Mouse (Mus musculus): Measurements from ENCODE around the gene Ormdl2.
"Not testable (repeated sequence)": the region's sequence is repeated elsewhere in the genome, so short reads cannot be mapped to it uniquely, and the experiment has no call there.

DNA sequence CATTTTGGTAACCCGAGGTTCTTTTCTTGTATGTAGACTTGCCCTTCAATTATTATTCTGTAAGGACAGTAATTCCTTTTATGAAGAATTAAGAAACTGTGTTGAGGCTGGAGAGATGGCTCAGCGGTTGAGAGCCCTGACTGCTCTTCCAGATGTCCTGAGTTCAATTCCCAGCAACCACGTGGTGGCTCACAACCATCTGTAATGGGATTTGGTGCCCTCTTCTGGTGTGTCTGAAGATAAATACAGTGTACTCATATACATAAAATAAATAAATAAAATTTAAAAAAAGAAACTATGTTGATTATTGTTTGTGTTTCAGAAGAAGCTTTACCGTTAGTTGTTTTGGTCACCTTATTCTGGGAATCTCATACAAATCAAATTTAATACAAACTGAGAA is 1.6 kb upstream of the Ormdl2 start:
- not testable (repeated sequence) for TF ChIP-seq POLR2A (IDR thresholded peaks at IDR 0.05; ENCODE audit: low read depth, low read length); CTCF (IDR thresholded peaks at IDR 0.05; ENCODE audit: borderline replicate concordance, insufficient read depth, low read length)
